Mouse (Mus musculus) telencephalon, adult 2 months (tissue): ENCODE results near the gene Farsb.

Experiments used
- DNase-seq: peaks from one replicate; pipeline ENCODE4 v3.0.0-alpha.2; 2011; ENCODE audit warnings: low read depth, low spot score

The Farsb gene

GRCm38 (mm10) chr1:78420271-78420670 is 68.4 kb downstream of the Farsb start:
- DNase-seq = no peak

DNA sequence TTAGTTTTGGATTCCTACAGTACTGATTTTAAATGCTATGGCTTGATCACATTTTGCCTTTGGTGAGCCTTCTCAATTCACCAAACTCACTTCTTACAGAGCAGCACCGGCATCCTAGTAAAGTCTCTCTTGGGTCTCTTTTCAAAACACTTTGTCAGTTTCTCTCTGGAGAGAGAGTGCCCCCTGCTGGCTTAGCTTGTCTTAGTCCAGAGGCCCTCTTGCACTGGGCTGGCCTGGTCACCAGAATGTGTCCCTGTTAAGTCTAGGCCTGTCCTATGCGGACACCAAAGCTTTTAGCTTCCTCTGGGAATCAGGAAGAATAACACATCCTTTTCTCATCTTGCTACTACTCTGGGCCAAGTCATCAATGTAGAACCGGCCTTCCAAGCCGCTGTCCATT is 69.1 kb downstream of the Farsb start:
- DNase-seq = peak; percentile 28

DNA sequence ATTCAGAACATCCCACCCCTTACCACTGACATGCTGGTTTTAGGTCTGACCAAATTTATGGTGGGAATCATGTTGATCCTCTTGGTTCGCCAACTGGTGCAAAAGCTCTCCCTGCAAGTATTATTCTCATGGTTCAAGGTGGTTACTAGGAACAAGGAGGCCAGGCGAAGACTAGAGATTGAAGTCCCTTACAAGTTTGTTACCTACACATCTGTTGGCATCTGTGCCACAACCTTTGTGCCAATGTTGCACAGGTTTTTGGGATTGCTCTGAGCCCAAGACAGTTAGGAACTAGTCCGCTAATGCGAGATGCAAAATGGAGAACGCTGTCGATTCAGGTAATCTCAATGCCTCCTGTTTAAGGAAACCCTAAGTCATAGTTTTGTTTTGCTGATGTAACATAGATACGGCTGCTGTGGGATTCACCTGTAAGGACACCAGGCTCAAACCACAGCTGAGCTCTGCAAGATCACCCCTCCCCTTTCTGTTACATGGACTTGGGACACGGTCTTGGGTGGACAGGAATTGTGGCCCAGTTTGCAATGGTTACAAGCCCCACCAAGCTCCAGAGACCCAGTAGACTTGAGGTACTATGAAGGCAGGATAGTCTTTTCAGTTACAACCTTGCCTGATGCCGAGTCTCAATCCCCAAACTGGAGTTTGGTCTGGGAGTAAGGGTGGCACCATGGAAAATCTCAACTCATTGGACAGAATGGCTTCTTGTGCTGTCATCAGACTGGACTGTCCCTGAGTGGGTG is 71.4 kb downstream of the Farsb start:
- DNase-seq = no peak

- DNase-seq = no peak
Observed at GRCm38 (mm10) chr1:78414421-78414820, 74.3 kb downstream of the Farsb start.

DNA sequence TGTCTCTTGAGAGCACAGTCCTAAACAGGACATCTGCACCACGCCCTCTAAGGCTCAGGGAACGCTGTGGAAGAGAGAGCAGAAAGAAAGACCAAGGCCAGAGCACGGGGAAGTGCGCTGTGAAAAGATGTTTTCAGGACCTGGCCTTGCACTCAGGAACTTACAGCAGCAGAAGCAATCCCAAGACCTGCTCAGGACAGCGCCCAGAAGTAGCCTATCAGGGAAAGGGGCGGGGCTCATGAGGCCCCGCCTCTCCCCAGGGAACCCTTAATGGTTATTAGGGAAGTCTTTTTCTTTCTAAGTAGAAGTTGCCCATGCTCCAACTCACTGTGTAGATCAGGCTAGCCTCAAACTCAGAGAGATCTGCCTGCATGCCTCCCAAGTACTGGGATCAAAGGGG is 76.0 kb downstream of the Farsb start:
- DNase-seq = no peak

DNA sequence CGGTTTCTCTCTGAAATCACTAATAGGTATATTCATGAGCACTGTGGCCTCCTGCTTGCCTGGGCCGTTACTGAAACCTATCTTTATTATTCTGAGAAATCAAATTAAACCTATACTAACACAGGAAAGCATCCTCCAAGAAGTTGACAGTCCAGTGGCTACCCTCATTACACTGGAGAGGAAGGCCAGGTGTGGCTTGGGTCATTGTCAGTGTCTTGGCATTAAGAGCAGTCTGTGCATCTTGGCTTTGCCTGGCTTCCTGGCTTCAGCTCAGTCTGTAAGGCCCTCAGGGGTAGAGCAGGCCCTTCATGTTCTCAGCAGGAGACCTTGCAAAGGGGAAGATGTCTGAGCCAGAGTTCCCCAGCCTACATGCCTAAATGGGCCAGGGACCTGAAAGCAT is 79.3 kb downstream of the Farsb start:
- no peak for DNase-seq

DNA sequence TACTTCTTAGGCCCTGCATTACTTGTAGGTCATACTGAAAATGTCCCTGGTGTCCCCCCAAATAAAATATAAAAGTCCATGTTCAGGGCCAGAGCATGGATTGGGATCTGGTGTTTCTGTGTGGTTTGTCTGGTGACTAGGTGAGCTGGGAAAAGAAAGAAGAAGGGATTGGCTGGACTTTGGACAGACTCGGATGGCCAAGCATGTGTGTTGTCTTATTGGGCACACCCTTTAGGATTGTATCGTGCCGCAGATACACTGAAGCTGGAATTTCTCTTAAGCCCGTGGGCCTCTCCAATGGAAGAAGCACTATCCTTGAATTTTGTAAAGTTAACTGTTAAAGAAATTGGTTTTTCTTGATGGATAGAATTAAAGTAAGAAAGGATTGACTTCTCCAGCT is 87.3 kb downstream of the Farsb start:
- no peak for DNase-seq

- no peak for DNase-seq
Observed at GRCm38 (mm10) chr1:78399755-78400154, 88.9 kb downstream of the Farsb start.

DNA sequence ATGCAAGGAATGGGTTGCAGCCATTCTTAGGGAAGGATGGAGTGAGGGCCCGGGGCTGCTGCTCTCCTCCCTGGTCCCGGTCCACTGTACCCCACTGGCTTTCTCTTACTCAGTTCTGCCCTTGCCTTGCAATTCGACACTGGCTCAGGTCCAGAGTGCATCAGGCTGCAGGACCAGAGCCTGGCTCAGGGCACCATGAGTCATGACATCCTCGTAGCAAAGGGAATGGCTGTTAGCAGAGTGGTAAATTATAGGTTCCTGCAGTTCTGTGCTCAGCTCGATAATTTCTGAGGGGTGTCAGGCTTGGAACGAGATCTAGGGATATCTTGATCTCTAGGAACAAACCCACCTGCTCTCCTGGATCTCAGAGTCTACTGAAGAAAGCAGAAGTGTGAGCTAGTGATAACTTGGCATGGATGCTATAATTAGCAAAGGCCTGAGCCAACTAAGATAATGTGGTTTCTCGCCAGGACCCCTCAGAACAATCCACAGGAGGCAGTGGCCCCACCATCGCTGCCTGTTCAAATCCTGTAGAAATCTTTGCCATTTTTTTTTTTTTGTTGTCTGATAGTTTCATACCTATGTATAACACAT is 92.3 kb downstream of the Farsb start:
- DNase-seq = no peak

- DNase-seq = no peak
Observed at GRCm38 (mm10) chr1:78395737-78396136, 93.0 kb downstream of the Farsb start.

DNA sequence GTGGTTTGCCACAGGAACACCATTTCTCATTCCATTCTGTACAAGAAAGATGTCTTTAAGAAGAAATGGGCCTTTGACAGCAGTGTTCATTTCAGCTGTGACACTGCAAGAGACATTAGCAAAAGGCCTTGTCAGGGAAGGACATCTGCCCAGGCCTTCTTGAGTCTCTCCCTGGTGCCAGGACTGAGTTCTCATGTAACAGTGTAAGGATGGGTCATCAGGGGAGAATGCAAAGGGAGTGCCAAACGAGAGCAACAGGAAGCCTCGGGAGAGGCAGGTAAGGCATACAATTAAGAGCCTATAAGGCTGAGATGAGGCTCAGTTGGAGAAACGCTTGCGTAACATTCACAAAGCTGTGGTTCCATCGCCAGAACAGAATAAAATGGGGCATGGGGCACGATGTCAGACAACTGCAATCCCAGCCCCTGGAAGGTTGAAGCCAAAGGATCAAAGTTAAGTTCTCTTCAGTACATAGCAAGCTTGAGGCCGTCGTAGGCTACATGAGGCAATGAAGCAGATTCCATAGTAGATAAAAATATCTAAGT is 93.4 kb downstream of the Farsb start:
- DNase-seq = no peak

DNA sequence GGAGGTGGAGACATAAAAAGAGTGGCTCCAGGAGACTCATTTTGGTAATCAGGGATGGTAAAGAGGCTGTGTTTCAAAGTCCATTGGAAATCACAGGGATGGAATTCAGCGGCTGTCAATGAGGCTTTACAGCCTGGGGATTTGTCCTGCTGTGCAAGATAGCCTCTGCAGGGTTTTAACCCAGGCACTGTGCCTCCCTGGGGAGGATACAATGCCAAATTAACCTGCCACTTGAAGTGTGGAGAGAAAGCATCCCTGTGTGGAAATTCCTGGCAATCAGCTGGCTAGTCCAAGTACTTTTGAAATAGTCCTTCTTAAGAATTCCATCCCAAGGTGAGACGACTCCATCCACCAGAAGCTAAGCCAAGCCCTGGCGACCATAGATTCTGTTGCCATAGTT is 99.8 kb downstream of the Farsb start:
- no peak for DNase-seq

- DNase-seq = no peak
Observed at GRCm38 (mm10) chr1:78387854-78388253, 100.8 kb downstream of the Farsb start.

DNA sequence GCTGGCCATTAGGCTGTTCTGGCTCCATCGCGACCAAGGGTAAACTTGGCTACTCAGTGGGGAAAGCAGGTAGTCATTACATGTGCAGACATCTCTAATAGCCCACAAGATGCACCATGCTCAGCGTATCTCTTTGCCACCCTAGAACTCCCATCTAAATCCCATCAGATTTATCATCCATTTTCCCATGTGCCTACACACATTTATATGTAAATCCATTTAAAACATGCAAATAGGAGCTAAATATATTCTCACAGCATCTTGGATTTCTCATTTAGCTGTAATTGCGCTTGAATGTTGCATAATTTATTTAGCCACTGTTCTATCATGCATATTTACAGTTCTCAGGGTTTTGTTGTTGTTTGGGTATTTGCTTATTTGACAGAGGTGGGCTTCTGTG is 107.7 kb downstream of the Farsb start:
- DNase-seq = no peak

GRCm38 (mm10) chr1:78375058-78375457 is 113.6 kb downstream of the Farsb start:
- DNase-seq = no peak

DNA sequence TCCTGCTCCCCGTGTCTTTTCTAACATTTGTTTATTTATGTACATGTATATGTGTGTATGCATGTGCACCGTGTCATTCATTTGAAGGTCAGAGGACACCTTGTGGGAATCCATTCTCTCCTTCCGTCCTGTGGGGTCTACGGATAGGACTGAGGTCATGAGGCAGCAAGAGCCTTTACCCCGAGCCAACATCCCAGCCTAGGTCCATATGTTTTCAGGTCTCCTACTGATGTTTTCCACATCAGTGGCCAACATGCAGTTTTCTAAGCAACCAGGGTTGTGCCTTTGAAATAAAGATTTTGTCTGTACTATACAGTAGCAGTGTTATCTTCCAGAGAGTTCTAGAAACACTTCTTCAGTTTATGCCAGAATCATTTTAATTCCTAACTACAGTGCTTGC is 114.9 kb downstream of the Farsb start:
- no peak for DNase-seq

- no peak for DNase-seq
Observed at GRCm38 (mm10) chr1:78372316-78372715, 116.4 kb downstream of the Farsb start.

DNA sequence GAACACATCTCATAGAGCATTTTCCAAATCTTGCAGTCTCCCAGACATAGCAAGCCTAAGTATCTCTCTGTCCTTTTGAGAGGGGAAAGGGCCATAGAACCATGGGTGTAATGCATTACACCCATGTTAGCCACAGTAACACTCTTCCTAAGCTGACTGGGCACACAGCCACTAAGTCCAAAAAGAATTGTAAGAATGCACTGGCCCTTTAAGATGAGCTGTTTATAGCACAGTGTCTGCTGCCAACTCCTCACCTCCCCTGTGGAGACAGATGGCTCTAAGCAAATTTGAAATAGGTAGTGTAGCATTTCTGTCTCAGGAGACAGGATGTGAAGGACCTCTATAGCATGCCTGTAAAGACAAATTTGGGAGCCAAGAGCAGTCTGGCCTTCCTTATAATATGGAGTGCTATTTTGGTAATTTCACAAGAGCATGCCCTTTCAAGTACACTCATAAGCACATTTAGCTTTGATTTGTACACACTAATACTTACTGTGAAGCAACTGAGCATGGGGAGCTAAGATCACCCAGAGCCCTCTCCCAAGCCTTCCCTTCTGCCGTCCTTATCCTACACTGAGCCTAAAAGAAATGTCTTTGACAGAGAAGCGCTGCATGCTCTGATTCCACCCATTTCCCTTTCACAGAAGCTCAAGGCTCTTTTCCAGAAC is 117.0 kb downstream of the Farsb start:
- DNase-seq = peak; percentile 69

- no peak for DNase-seq
Observed at GRCm38 (mm10) chr1:78370121-78370520, 118.6 kb downstream of the Farsb start.
